Mouse (Mus musculus) liver, embryonic 12.5 days (tissue): Measurements from ENCODE around the gene Fv1. TPM values are rescaled to one million over a fixed set of nuclear protein-coding genes. Genes with fewer than 3 reads are reported as not detected.

Experiments
- ATAC-seq: fragments of 200-750 bp; cut with Nextera tagmentation; 2 replicates; pipeline ENCODE4 v1.8.0; 2017; ENCODE audit warnings: moderate number of reproducible peaks, mild to moderate bottlenecking, moderate library complexity
- H3K27ac ChIP-seq: fragments of 300-500 bp; sonication (generic); 2 replicates; pipeline ENCODE4 v1.5.1; 2016; ENCODE audit warnings: mild to moderate bottlenecking
- H3K27me3 ChIP-seq: fragments of 300-500 bp; sonication (generic); replicated peaks from 2 replicates; pipeline ENCODE4 v1.6.1; 2016; ENCODE audit warnings: mild to moderate bottlenecking, moderate library complexity
- H3K36me3 ChIP-seq: fragments of 300-500 bp; sonication (generic); 2 replicates; pipeline ENCODE4 v1.6.1; 2016; ENCODE audit warnings: mild to moderate bottlenecking, moderate library complexity
- H3K4me1 ChIP-seq: fragments of 300-500 bp; sonication (generic); 2 replicates; pipeline ENCODE4 v1.6.1; 2016
- H3K4me2 ChIP-seq: fragments of 300-500 bp; sonication (generic); 2 replicates; pipeline ENCODE4 v1.6.1; 2016; ENCODE audit warnings: mild to moderate bottlenecking, moderate library complexity
- H3K4me3 ChIP-seq: fragments of 300-500 bp; sonication (generic); 2 replicates; pipeline ENCODE4 v1.5.1; 2016; ENCODE audit warnings: mild to moderate bottlenecking, moderate library complexity
- H3K9ac ChIP-seq: fragments of 300-500 bp; sonication (generic); 2 replicates; pipeline ENCODE4 v1.6.1; 2016; ENCODE audit warnings: mild to moderate bottlenecking, moderate library complexity
- H3K9me3 ChIP-seq: fragments of 300-500 bp; sonication (generic); replicated peaks from 2 replicates; pipeline ENCODE4 v1.6.1; 2016; ENCODE audit warnings: mild to moderate bottlenecking, moderate library complexity
- WGBS: fragments of 180-500 bp; shearing (Covaris S2); methylation state at CpG from one replicate; pipeline ENCODE4 v1.1.7; 2016; ENCODE audit not compliant: insufficient replicate concordance; 5-methylcytosine and 5-hydroxymethylcytosine counted together
- polyA plus RNA-seq: library from polyadenylated mRNA; unstranded; fragments of >200 nt; fragmentation: Nextera tagmentation; extraction: Ambion mirVana; gene quantifications from 2 replicates; pipeline ENCODE4 v1.2.1, GENCODE M21; 2016

Fv1 gene
- polyA plus RNA-seq, 1 experiment from 2014 or later, result 3.8 TPM

DNA sequence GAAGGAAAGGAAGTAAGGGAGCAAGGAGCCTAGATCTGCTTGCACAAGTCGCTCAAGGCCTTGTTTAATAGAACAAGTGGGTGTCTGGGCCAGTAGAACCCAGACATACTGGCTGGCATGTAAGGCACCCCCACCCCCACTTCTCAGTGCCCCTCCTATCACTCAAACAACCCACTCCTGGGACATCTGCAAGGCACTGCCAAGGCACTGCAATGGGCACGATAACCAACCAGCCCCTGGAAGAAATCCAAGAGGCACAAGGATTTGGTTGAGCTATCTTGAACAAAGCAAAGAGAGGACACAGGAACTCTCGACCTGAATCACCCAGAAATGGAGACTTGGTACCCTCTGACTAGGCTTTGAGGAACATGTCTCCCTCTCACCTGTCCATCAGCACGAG is 19.5 kb downstream of the Fv1 start:
- Histone ChIP-seq H3K4me2 (no peak overlapping the region), H3K36me3 (peaks cover 96% of the 10 kb centered on the region), H3K27ac (no peak overlapping the region), H3K9me3 (no peaks in the 10 kb centered on the region), H3K9ac (no peak overlapping the region), H3K4me3 (no peak overlapping the region), H3K4me1 (no peaks in the 10 kb centered on the region), H3K27me3 (no peaks in the 10 kb centered on the region)
- WGBS, result 74% methylated on average over 4 of the region's 4 CpGs
- ATAC-seq, result no peak

DNA sequence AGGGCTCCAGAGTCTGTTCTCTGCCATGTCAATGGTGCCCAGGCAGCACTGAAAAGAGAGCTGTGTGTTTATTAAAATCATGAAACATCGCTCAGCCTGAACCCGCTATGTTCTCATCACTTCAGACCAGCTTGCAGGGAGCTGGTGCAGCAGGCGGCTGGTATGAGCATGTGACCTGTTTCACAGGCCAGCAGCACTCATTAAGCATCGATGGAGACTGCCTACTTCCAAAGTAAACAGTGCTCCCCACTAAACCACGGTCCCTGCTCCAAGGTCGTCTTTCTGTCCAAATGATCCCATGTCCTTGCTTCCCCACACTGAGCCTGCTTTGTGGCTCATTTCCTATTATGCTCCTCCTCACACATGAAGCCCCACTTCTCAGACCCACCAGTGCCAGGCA is 21.6 kb downstream of the Fv1 start:
- no peak overlapping the region for H3K4me2 ChIP-seq
- no peaks in the 10 kb centered on the region for H3K4me1 ChIP-seq
- H3K36me3 ChIP-seq, result peaks cover 96% of the 10 kb centered on the region
- no peak overlapping the region for H3K9ac ChIP-seq
- no peaks in the 10 kb centered on the region for H3K9me3 ChIP-seq
- WGBS, result 86% methylated on average over 6 of the region's 6 CpGs
- ATAC-seq, result no peak
- no peak overlapping the region for H3K4me3 ChIP-seq
- no peak overlapping the region for H3K27ac ChIP-seq
- no peaks in the 10 kb centered on the region for H3K27me3 ChIP-seq

DNA sequence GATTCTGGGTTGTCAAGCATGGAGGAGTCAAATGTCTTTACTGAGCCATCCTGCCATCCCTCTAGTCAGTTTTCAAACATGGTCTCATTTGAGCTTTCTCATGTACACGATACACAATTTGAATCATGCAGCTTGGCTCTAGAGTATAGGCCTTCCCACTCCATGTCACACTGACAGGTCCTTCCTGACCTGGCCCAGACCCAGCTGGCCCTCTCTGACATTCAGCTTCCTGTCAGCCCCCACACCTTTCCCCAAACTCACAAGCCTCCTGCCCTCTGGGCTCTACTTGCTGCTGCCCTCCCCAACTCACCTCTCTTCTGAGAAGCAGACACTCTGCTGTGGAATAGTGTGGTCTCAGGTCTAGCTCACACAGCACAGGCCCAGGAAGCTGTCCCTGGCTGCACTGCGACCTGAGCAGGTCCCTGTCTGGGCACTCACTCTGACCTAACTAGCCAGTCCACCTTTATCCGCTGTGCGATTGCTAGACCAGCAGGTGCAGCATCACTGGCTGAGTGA is 27.1 kb downstream of the Fv1 start:
- peaks cover 100% of the 10 kb centered on the region for H3K36me3 ChIP-seq
- H3K4me1 ChIP-seq, result no peaks in the 10 kb centered on the region
- no peak overlapping the region for H3K4me3 ChIP-seq
- H3K27ac ChIP-seq, result no peak overlapping the region
- H3K9ac ChIP-seq, result no peak overlapping the region
- H3K4me2 ChIP-seq, result no peak overlapping the region
- WGBS, result 86% methylated on average over 4 of the region's 4 CpGs
- 0 out of 2 replicates have a peak, but pooled peaks have one; percentile 14 for ATAC-seq
- H3K27me3 ChIP-seq, result no peaks in the 10 kb centered on the region
- H3K9me3 ChIP-seq, result no peaks in the 10 kb centered on the region

DNA sequence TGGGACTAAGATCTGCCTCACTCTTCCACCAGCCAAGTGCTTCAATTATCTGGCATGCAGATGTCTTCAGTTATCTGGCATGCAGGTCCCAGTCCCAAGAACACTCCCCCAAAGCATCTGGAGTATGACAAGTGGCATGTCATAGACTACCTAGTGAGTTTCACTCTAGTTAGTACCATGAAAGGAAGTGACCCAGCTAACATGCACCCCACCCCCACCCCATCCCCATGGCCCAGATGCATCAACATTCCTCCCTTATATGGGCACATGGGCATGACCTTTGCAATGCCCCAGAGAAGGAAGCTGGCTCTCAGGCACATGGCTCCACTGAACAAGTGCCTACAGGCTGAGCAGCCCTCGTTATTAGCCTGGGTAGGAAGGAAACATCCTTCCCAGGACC is 27.6 kb downstream of the Fv1 start:
- no peaks in the 10 kb centered on the region for H3K9me3 ChIP-seq
- no peaks in the 10 kb centered on the region for H3K27me3 ChIP-seq
- 45% methylated on average over 1 of the region's 1 CpGs for WGBS
- no peak overlapping the region for H3K27ac ChIP-seq
- H3K36me3 ChIP-seq, result peaks cover 95% of the 10 kb centered on the region
- H3K4me3 ChIP-seq, result no peak overlapping the region
- no peak overlapping the region for H3K4me2 ChIP-seq
- no peaks in the 10 kb centered on the region for H3K4me1 ChIP-seq
- no peak for ATAC-seq
- no peak overlapping the region for H3K9ac ChIP-seq

DNA sequence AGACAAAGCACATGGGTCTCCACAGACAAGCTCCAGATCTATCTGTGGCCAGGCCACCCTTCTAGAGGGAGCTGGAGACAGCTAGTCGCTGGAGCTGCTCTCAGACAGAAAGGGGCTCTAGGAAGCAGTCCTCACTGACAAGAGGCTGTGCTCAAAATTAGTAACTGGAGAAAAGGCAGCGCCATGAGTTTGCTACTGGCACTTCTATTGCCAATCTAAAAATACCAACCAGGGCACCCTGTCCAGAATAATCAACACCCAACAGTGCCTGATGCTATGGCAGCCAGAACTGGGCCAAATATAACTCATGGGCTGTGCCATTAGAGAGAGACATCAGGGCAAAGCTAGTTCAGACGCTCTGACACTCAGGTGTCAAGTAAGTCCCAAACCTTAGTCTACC is 28.6 kb downstream of the Fv1 start:
- WGBS, result 74% methylated on average over 3 of the region's 3 CpGs
- Histone ChIP-seq H3K9me3 (no peaks in the 10 kb centered on the region), H3K9ac (no peak overlapping the region), H3K27me3 (no peaks in the 10 kb centered on the region), H3K4me3 (no peak overlapping the region), H3K36me3 (peaks cover 95% of the 10 kb centered on the region), H3K27ac (no peak overlapping the region), H3K4me2 (no peak overlapping the region), H3K4me1 (peaks cover 6% of the 10 kb centered on the region)
- no peak for ATAC-seq

DNA sequence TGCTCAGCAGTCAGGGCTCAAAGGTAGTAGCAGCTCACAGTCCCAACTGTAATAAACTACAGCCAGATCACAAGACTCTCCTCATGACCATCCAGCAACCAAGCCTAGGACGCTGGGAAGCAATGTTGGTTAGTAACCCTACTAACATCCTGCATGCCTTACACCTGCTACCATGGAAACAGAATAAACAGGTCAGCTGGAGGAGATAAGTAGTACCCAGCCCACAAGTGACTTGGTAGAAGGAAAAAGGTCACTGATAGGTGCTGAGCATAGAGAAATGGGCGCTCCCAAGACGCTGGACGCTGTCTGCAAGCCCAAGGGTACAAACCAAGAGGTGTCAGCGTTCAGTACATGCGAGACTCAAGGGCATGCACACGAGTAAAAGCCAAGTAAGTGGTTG is 31.7 kb downstream of the Fv1 start:
- WGBS, result 78% methylated on average over 7 of the region's 7 CpGs
- Histone ChIP-seq H3K4me3 (no peak overlapping the region), H3K4me2 (no peak overlapping the region), H3K4me1 (peaks cover 24% of the 10 kb centered on the region), H3K27ac (no peak overlapping the region), H3K9me3 (no peaks in the 10 kb centered on the region), H3K9ac (no peak overlapping the region), H3K36me3 (peaks cover 73% of the 10 kb centered on the region), H3K27me3 (no peaks in the 10 kb centered on the region)
- ATAC-seq, result no peak

DNA sequence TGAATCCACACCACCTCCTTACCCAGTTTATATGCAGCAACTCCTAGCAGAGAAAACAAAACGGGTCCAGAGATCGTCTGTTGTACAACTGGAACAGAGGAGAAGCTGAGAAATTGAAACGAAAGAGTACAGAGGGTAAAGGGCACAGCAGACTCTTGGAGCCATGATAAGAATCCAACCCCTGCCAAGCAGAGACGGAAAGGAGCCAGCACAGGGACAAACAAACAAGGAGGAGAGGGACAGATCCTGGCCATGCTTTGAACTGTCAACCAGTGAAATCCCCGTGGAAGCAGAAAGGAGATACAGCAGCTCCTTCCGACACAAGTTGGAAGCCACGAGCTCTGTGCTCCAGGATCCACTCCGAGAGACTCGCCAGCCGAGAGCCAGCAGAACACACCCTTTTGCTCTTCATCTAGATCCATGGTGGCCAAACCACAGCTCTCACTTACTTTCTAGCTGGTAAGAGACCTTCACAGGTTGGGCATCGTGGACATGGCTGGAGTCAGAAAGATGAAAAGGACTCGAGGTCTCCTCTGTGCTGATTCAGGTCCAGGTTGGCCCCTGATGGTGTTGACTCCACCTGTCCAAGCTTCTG is 34.2 kb downstream of the Fv1 start:
- peaks cover 26% of the 10 kb centered on the region for H3K4me1 ChIP-seq
- H3K9me3 ChIP-seq, result no peaks in the 10 kb centered on the region
- H3K27ac ChIP-seq, result no peak overlapping the region
- 83% methylated on average over 12 of the region's 12 CpGs for WGBS
- ATAC-seq, result no peak
- peak overlapping the region; percentile 80 for H3K4me2 ChIP-seq
- 0 out of 2 replicates have a peak overlapping the region, but pooled peaks have one; percentile 91 for H3K9ac ChIP-seq
- H3K4me3 ChIP-seq, result no peak overlapping the region; the same call in 1 of the 2 replicates
- no peaks in the 10 kb centered on the region for H3K27me3 ChIP-seq
- H3K36me3 ChIP-seq, result peaks cover 47% of the 10 kb centered on the region

DNA sequence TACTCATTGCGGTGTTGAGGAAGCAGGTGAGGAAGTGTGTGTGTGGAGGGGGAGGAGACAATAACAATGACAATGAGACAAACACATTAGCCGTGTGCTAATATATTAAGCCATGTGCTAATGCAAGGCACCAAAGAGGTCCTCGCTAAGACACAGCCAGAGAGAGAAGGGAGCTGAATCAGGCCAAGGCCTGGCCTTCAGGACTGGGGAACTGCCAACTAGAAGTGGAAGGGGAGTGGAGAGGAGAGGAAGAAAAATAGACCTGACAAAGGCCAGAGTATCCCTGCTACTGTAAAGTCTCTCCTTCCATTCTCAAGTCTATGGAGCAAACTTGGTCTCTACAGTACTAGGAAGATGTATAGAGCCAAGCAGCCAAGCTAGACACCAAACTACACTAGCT is 34.8 kb downstream of the Fv1 start:
- Histone ChIP-seq H3K36me3 (peaks cover 41% of the 10 kb centered on the region), H3K9me3 (no peaks in the 10 kb centered on the region), H3K4me1 (peaks cover 26% of the 10 kb centered on the region), H3K4me2 (peak overlapping the region; percentile 80), H3K4me3 (peak overlapping the region; percentile 96), H3K27me3 (no peaks in the 10 kb centered on the region), H3K27ac (0 out of 2 replicates have a peak overlapping the region, but pooled peaks have one; percentile 87), H3K9ac (peak overlapping the region; percentile 91)
- no peak for ATAC-seq
- WGBS, result 73% methylated on average over 3 of the region's 3 CpGs

DNA sequence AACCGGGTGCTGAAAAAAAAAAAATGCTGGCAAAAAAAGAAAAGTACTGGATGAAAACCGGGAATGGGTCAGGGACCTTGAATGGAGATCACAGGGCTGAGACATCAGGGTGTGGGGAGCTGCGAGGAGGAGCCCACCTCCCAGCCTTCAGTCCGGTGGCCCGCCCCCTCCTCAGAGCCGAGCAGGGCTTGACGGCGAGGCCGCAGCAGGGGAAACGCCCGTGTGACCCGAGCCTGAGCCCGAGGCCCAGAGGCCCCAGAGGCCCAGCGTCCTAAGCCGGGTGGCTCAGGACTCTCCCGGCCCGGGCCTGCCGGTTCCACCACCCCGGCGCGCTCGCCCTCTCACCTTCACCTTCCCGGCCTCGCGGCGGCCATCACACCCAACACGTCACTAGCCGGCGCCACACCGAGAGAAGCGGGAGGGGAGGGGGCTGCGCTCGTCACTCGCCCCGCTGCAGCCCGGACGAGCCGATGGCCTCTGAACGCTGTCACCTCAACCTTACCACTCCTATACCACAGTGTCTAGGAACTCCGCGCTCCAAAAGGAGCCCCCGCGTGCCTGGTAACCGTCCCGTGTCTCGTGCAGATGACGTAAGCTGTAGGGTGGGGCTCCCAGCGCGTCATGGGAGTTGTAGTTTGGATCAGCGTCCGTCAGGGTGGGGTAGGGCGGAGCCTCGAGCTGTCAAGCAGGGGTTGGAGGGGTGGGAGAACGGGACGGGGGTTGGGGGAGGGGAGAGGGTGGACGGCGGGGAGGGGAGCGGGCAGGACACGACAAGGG is 35.7 kb downstream of the Fv1 start, which contains the start of gene Mfn2:
Gene Mfn2, minus strand, starts transcription at position 392 of the 777 bp plus-strand sequence.
- peaks cover 35% of the 10 kb centered on the region for H3K36me3 ChIP-seq
- H3K9ac ChIP-seq, result peak within 1 kb of the TSS; percentile 91
- peaks cover 26% of the 10 kb centered on the region for H3K4me1 ChIP-seq
- WGBS, result under 1% methylated on average over 59 of the region's 59 CpGs
- H3K27me3 ChIP-seq, result no peaks in the 10 kb centered on the region
- H3K9me3 ChIP-seq, result no peaks in the 10 kb centered on the region
- H3K4me2 ChIP-seq, result peak within 1 kb of the TSS; percentile 80
- peak within 1 kb of the TSS; percentile 87 for H3K27ac ChIP-seq
- H3K4me3 ChIP-seq, result peak within 1 kb of the TSS; percentile 96
- peak; percentile 95 for ATAC-seq

DNA sequence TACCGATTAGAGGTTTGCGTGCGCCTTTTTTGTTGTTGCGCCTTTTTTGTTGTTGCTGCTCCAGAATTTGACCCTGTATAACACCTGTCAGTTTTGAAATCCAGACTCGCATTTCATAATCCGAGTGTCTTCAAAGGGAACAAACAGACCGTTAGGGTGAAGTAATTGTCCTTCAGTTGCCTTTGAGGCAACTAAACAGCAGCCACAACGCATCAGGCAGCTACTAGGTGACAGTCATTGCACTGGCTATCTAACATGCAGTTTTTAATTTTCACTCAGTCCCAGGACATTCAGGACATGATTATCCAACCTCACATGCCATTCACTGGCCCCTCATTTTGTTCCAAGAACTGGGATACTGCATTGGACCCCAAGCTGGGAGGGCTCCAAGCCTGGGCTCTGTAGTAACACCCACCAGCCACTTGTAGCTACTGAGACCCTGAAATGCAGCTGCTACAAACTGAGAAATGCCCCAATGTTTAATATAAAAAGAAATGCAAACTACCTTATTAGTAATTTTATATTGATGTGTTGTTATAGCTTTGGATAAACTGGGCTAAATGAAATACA is 36.4 kb downstream of the Fv1 start:
- Histone ChIP-seq H3K9ac (peak overlapping the region; percentile 91), H3K4me2 (peak overlapping the region; percentile 80), H3K4me1 (peaks cover 26% of the 10 kb centered on the region), H3K27ac (peak overlapping the region; percentile 87; the same call in 1 of the 2 replicates), H3K4me3 (peak overlapping the region; percentile 96), H3K36me3 (peaks cover 31% of the 10 kb centered on the region), H3K9me3 (no peaks in the 10 kb centered on the region), H3K27me3 (no peaks in the 10 kb centered on the region)
- 2% methylated on average over 8 of the region's 8 CpGs for WGBS
- ATAC-seq, result no peak

DNA sequence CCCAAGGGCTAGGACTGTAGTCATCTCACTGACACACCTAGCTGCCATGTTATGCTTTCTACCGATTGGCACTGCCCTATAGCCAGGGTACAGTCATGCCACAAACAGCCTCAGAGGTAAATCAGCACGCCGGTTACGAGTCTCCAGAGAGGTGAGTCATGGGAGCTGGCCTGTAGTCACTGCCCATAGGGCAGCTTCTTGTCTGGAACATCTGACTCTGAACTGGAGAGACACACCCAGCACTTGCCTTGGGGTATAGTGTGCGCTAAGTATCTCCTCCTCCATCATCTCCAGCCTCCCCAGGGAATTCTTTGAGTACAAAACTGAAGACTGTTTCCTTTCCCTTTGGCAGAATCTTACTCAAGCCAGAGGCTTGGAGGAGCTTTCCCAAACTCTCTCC is 37.5 kb downstream of the Fv1 start:
- 72% methylated on average over 5 of the region's 5 CpGs for WGBS
- ATAC-seq, result no peak
- H3K27ac ChIP-seq, result no peak overlapping the region
- no peak overlapping the region for H3K4me2 ChIP-seq
- H3K4me3 ChIP-seq, result no peak overlapping the region
- peaks cover 26% of the 10 kb centered on the region for H3K4me1 ChIP-seq
- H3K9me3 ChIP-seq, result no peaks in the 10 kb centered on the region
- no peaks in the 10 kb centered on the region for H3K27me3 ChIP-seq
- peaks cover 31% of the 10 kb centered on the region for H3K36me3 ChIP-seq
- no peak overlapping the region for H3K9ac ChIP-seq

DNA sequence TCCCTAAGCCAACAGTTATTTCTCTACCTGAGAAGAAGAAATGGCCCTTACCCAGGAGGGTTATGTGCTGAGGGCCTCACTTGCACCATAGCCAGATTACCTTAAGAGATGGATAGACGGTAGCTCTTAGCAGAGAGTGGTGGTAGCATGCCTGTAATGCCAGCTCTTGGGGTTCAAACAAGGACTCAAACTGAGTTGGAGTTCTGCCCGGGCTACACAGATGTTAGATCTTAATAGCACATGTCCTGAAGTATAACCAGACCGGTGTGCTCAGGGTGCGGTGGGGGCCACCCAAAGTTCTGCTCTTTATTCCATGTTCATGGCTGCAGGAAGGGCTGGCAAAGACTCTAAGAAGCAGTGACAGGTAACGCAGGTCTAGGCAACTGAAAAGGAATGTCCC is 40.7 kb downstream of the Fv1 start:
- Histone ChIP-seq H3K9me3 (no peaks in the 10 kb centered on the region), H3K4me1 (peaks cover 9% of the 10 kb centered on the region), H3K27ac (no peak overlapping the region), H3K4me3 (no peak overlapping the region), H3K9ac (no peak overlapping the region), H3K4me2 (no peak overlapping the region), H3K36me3 (peaks cover 38% of the 10 kb centered on the region), H3K27me3 (no peaks in the 10 kb centered on the region)
- ATAC-seq, result no peak
- 81% methylated on average over 5 of the region's 5 CpGs for WGBS
